Mouse (Mus musculus) layer of hippocampus, adult 6 months (tissue): ENCODE results near the gene Olfr701. TPM values are rescaled to one million over a fixed set of nuclear protein-coding genes. Genes with fewer than 3 reads are reported as not detected.

Source experiments
- long read RNA-seq, 2 experiments: library from polyadenylated mRNA; unstranded; transcript quantifications; one replicate each; pipeline ENCODE4 v2.0.0; 2019 to 2020
- polyA plus RNA-seq: library from polyadenylated mRNA; unstranded; fragments of <200 nt; fragmentation: Nextera tagmentation; gene quantifications from 2 replicates; pipeline ENCODE4 v1.2.3, GENCODE M21; 2021

The Olfr701 gene
- polyA plus RNA-seq = not detected in 2 replicates
- long read RNA-seq, experiment 1 = 0 reads
- long read RNA-seq, experiment 2 = 0 reads

GRCm38 (mm10) chr7:106813829-106814228 lies at the start of gene Olfr701:
TSS of gene Olfr701 (plus strand) at chr7:106814129.

DNA sequence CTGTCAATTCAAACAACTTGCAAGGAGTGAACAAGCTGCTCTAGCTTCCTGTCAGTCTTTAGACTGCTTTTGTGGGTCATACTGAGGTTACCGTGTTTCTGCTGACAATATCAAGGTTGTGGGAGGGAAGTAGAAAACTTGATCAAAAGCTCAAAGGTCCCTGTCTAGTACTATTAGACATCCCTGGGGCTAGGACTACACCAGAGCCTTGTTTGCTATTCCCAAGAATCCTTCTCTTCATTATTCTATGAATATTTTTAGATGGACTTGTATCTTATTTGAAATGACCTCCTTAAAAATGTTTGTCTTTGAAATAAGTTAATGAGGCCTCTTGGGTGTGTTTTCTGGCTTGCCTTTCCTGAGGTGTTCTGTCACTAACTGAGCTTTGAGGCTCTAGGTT lies 20.8 kb upstream of the Olfr701 start, which contains the start of gene Olfr699:
Olfr699 (minus strand) TSS at position 101 of the 400 bp plus-strand sequence.

GRCm38 (mm10) chr7:106808734-106809133 lies 5.2 kb upstream of the Olfr701 start, which contains the start of gene Olfr700:
TSS of gene Olfr700 (minus strand) at chr7:106808834.

DNA sequence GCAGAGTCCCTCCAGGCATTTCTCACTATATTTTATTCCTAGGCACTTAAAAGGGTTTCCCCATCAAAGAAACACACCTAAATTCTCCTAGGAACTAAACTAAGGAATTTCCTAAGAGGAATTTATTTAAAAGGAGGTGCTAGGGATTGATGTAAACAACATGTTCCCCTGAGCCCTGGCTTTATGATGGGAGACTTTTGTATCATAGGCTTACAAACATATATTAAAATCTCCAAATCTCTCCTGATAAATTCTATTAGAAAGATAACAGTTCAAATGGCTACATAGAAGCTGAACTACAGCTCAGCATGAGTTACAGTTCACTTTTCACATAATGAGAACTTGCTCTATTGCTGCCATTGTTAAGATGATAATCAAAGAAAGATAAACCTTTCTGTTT lies 19.9 kb downstream of the Olfr701 start, which contains the start of gene Olfr702:
Olfr702 (minus strand) TSS at position 101 of the 400 bp plus-strand sequence.

GRCm38 (mm10) chr7:106843060-106843459 lies 29.1 kb downstream of the Olfr701 start, which contains the start of gene Olfr703:
TSS of gene Olfr703 (plus strand) at chr7:106843360.

DNA sequence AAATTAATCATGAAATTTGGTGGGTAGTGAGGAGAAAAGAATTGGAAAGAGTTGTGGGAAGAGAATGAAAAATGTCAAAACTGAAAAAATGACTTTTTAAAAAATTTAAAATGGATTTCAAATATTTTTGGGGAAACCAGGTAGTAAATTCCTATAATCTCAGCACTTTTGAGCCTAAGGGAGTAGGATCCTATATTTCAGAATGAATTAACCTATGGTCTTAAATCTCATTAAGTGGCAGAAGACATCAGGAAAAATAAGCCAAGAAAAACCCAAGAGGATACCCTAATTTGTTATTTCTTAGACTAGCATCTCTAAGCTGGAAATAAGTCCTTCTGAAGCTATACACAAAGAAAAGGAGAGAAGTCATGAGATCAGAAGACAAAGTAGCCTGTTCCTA lies 49.0 kb downstream of the Olfr701 start, which contains the start of gene Olfr704:
Olfr704 (plus strand) TSS at position 301 of the 400 bp plus-strand sequence.

Other genes with a start within 250 kb of the Olfr701 start
- not detected in 2 replicates for gene Olfr693, start 133.5 kb upstream of the Olfr701 start, polyA plus RNA-seq
- not detected in 2 replicates for gene Olfr694, start 122.3 kb upstream of the Olfr701 start, polyA plus RNA-seq
- not detected in 2 replicates for gene Olfr695, start 97.7 kb upstream of the Olfr701 start, polyA plus RNA-seq
- not detected in 2 replicates for gene Olfr697, start 71.7 kb upstream of the Olfr701 start, polyA plus RNA-seq
- not detected in 2 replicates for gene Olfr698, start 58.7 kb upstream of the Olfr701 start, polyA plus RNA-seq
- not detected in 2 replicates for gene Olfr699, start 20.9 kb upstream of the Olfr701 start, polyA plus RNA-seq
- not detected in 2 replicates for gene Olfr700, start 5.3 kb upstream of the Olfr701 start, polyA plus RNA-seq
- gene Olfr702, start 19.8 kb downstream of the Olfr701 start, polyA plus RNA-seq = not detected in 2 replicates
- not detected in 2 replicates for gene Olfr703, start 29.2 kb downstream of the Olfr701 start, polyA plus RNA-seq
- gene Olfr704, start 49.1 kb downstream of the Olfr701 start, polyA plus RNA-seq = not detected in 2 replicates
- gene Olfr705, start 62.8 kb downstream of the Olfr701 start, polyA plus RNA-seq = not detected in 2 replicates
- gene Olfr706, start 74.0 kb downstream of the Olfr701 start, polyA plus RNA-seq = not detected in 2 replicates
- gene Olfr707, start 87.1 kb downstream of the Olfr701 start, polyA plus RNA-seq = not detected in 2 replicates
- gene Olfr1532-ps1, start 93.9 kb downstream of the Olfr701 start, polyA plus RNA-seq = not detected in 2 replicates
- not detected in 2 replicates for gene Olfr709-ps1, start 118.1 kb downstream of the Olfr701 start, polyA plus RNA-seq
- not detected in 2 replicates for gene Olfr710, start 134.2 kb downstream of the Olfr701 start, polyA plus RNA-seq
- gene Olfr6, start 149.8 kb downstream of the Olfr701 start, polyA plus RNA-seq = not detected in 2 replicates
- not detected in 2 replicates for gene Olfr711, start 161.3 kb downstream of the Olfr701 start, polyA plus RNA-seq
- not detected in 2 replicates for gene Olfr2, start 191.9 kb downstream of the Olfr701 start, polyA plus RNA-seq
- not detected in 2 replicates for gene Olfr713, start 217.0 kb downstream of the Olfr701 start, polyA plus RNA-seq